Mouse (Mus musculus) midbrain, embryonic 12.5 days (tissue): ENCODE results near the gene Ptpn11. TPM values are rescaled to one million over a fixed set of nuclear protein-coding genes. Genes with fewer than 3 reads are reported as not detected.
"Not testable (repeated sequence)": the region's sequence is repeated elsewhere in the genome, so short reads cannot be mapped to it uniquely, and the experiment has no call there.

Source experiments
- ATAC-seq: fragments of 200-750 bp; cut with Nextera tagmentation; 2 replicates; pipeline ENCODE4 v1.8.0; 2017; ENCODE audit warnings: low read depth, moderate TSS enrichment, moderate library complexity; ENCODE audit not compliant: low FRiP score
- H3K27ac ChIP-seq: fragments of 300-500 bp; sonication (generic); replicated peaks from 2 replicates; pipeline ENCODE4 v1.5.1; 2016; ENCODE audit warnings: mild to moderate bottlenecking
- H3K27me3 ChIP-seq: fragments of 300-500 bp; sonication (generic); 2 replicates; pipeline ENCODE4 v1.6.1; 2016; ENCODE audit warnings: mild to moderate bottlenecking
- H3K36me3 ChIP-seq: fragments of 300-500 bp; sonication (generic); 2 replicates; pipeline ENCODE4 v1.6.1; 2016
- H3K4me1 ChIP-seq: fragments of 300-500 bp; sonication (generic); 2 replicates; pipeline ENCODE4 v1.6.1; 2016
- H3K4me2 ChIP-seq: fragments of 300-500 bp; sonication (generic); replicated peaks from 2 replicates; pipeline ENCODE4 v1.6.1; 2016; ENCODE audit warnings: mild to moderate bottlenecking, moderate library complexity
- H3K4me3 ChIP-seq: fragments of 300-500 bp; sonication (generic); 2 replicates; pipeline ENCODE4 v1.5.1; 2016; ENCODE audit warnings: mild to moderate bottlenecking
- H3K9ac ChIP-seq: fragments of 300-500 bp; sonication (generic); replicated peaks from 2 replicates; pipeline ENCODE4 v1.6.1; 2016; ENCODE audit warnings: mild to moderate bottlenecking, moderate library complexity
- H3K9me3 ChIP-seq: fragments of 300-500 bp; sonication (generic); 2 replicates; pipeline ENCODE4 v1.6.1; 2016; ENCODE audit warnings: mild to moderate bottlenecking
- WGBS: fragments of 180-500 bp; shearing (Covaris S2); methylation state at CpG from one replicate; pipeline ENCODE4 v1.1.7; 2016; 5-methylcytosine and 5-hydroxymethylcytosine counted together
- polyA plus RNA-seq: library from polyadenylated mRNA; unstranded; fragments of >200 nt; fragmentation: Nextera tagmentation; extraction: Ambion mirVana; gene quantifications from 2 replicates; pipeline ENCODE4 v1.2.1, GENCODE M21; 2016

The Ptpn11 gene
- polyA plus RNA-seq, 1 experiment from 2014 or later, result 24.1 TPM

GRCm38 (mm10) chr5:121212108-121212507 lies 20.9 kb upstream of the Ptpn11 start:
- Histone ChIP-seq H3K36me3 (peaks cover 58% of the 10 kb centered on the region), H3K4me1 (0 out of 2 replicates have a peak, but pooled peaks cover 4% of the 10 kb centered on the region), H3K4me2 (no peak overlapping the region), H3K9ac (no peak overlapping the region), H3K4me3 (no peak overlapping the region), H3K9me3 (no peaks in the 10 kb centered on the region), H3K27me3 (no peaks in the 10 kb centered on the region), H3K27ac (no peak overlapping the region)
- ATAC-seq, result no peak
- WGBS, result 93% methylated on average over 6 of the region's 6 CpGs

- Histone ChIP-seq H3K4me1 (peaks cover 18% of the 10 kb centered on the region), H3K9ac (no peak overlapping the region), H3K9me3 (no peaks in the 10 kb centered on the region), H3K36me3 (peaks cover 74% of the 10 kb centered on the region), H3K4me3 (no peak overlapping the region), H3K4me2 (no peak overlapping the region), H3K27me3 (no peaks in the 10 kb centered on the region), H3K27ac (no peak overlapping the region)
- ATAC-seq, result no peak
- 94% methylated on average over 1 of the region's 1 CpGs for WGBS
Measured at GRCm38 (mm10) chr5:121210601-121210924, 19.4 kb upstream of the Ptpn11 start.

GRCm38 (mm10) chr5:121209755-121210600 lies 18.8 kb upstream of the Ptpn11 start:
- Histone ChIP-seq H3K9me3 (no peaks in the 10 kb centered on the region), H3K27ac (no peak overlapping the region), H3K4me2 (no peak overlapping the region), H3K4me3 (no peak overlapping the region), H3K27me3 (no peaks in the 10 kb centered on the region), H3K36me3 (peaks cover 76% of the 10 kb centered on the region), H3K4me1 (peaks cover 22% of the 10 kb centered on the region), H3K9ac (no peak overlapping the region)
- 93% methylated on average over 9 of the region's 9 CpGs for WGBS
- no peak for ATAC-seq

GRCm38 (mm10) chr5:121206984-121207383 lies 15.8 kb upstream of the Ptpn11 start:
- peaks cover 22% of the 10 kb centered on the region for H3K4me1 ChIP-seq
- ATAC-seq, result no peak
- H3K36me3 ChIP-seq, result peaks cover 65% of the 10 kb centered on the region
- H3K4me3 ChIP-seq, result no peak overlapping the region
- H3K27me3 ChIP-seq, result no peaks in the 10 kb centered on the region
- 91% methylated on average over 3 of the region's 3 CpGs for WGBS
- no peaks in the 10 kb centered on the region for H3K9me3 ChIP-seq
- H3K9ac ChIP-seq, result 0 out of 2 replicates have a peak overlapping the region, but pooled peaks have one; percentile 34
- no peak overlapping the region for H3K4me2 ChIP-seq
- no peak overlapping the region for H3K27ac ChIP-seq

- peaks cover 22% of the 10 kb centered on the region for H3K4me1 ChIP-seq
- no peak for ATAC-seq
- no peak overlapping the region for H3K27ac ChIP-seq
- peak overlapping the region; percentile 70; the same call in 1 of the 2 replicates for H3K4me2 ChIP-seq
- WGBS, result 84% methylated on average over 9 of the region's 9 CpGs
- peak overlapping the region; percentile 34; the same call in 1 of the 2 replicates for H3K9ac ChIP-seq
- H3K4me3 ChIP-seq, result peak overlapping the region; percentile 68; the same call in 1 of the 2 replicates
- H3K36me3 ChIP-seq, result peaks cover 61% of the 10 kb centered on the region
- H3K27me3 ChIP-seq, result no peaks in the 10 kb centered on the region
- no peaks in the 10 kb centered on the region for H3K9me3 ChIP-seq
Measured at GRCm38 (mm10) chr5:121206540-121206939, 15.3 kb upstream of the Ptpn11 start.

- peak overlapping the region; percentile 34 for H3K9ac ChIP-seq
- 85% methylated on average over 9 of the region's 10 CpGs for WGBS
- H3K4me3 ChIP-seq, result peak overlapping the region; percentile 68
- not testable (repeated sequence) for H3K27ac ChIP-seq, H3K27me3 ChIP-seq, ATAC-seq, H3K9me3 ChIP-seq
- H3K36me3 ChIP-seq, result peaks cover 52% of the 10 kb centered on the region
- peaks cover 22% of the 10 kb centered on the region for H3K4me1 ChIP-seq
- H3K4me2 ChIP-seq, result peak overlapping the region; percentile 70
Measured at GRCm38 (mm10) chr5:121205537-121206130, 14.4 kb upstream of the Ptpn11 start.

GRCm38 (mm10) chr5:121204132-121205089 lies 13.2 kb upstream of the Ptpn11 start, which contains the start of gene Rpl6:
TSS of gene Rpl6 (plus strand) at chr5:121204481.
- H3K9ac ChIP-seq, result peak within 1 kb of the TSS; percentile 87
- H3K4me1 ChIP-seq, result peaks cover 22% of the 10 kb centered on the region
- H3K36me3 ChIP-seq, result peaks cover 40% of the 10 kb centered on the region
- no peaks in the 10 kb centered on the region for H3K27me3 ChIP-seq
- WGBS, result 1% methylated on average over 52 of the region's 52 CpGs
- ATAC-seq, result peak; percentile 92
- H3K4me3 ChIP-seq, result peak within 1 kb of the TSS; percentile 68
- no peaks in the 10 kb centered on the region for H3K9me3 ChIP-seq
- H3K4me2 ChIP-seq, result peak within 1 kb of the TSS; percentile 70
- H3K27ac ChIP-seq, result peak within 1 kb of the TSS; percentile 85

GRCm38 (mm10) chr5:121202467-121202866 lies 11.3 kb upstream of the Ptpn11 start:
- Histone ChIP-seq H3K27me3 (0 out of 2 replicates have a peak, but pooled peaks cover 2% of the 10 kb centered on the region), H3K4me3 (no peak overlapping the region), H3K27ac (no peak overlapping the region), H3K9ac (no peak overlapping the region), H3K9me3 (no peaks in the 10 kb centered on the region), H3K4me2 (no peak overlapping the region), H3K4me1 (peaks cover 18% of the 10 kb centered on the region), H3K36me3 (peaks cover 21% of the 10 kb centered on the region)
- 86% methylated on average over 1 of the region's 1 CpGs for WGBS
- ATAC-seq, result no peak

GRCm38 (mm10) chr5:121201739-121202138 lies 10.5 kb upstream of the Ptpn11 start:
- no peak overlapping the region for H3K9ac ChIP-seq
- no peak for ATAC-seq
- WGBS, result 63% methylated on average over 3 of the region's 3 CpGs

GRCm38 (mm10) chr5:121198376-121198775 lies 7.2 kb upstream of the Ptpn11 start:
- Histone ChIP-seq H3K27ac (no peak overlapping the region), H3K9ac (no peak overlapping the region), H3K4me3 (no peak overlapping the region), H3K4me1 (no peaks in the 10 kb centered on the region), H3K9me3 (no peaks in the 10 kb centered on the region), H3K4me2 (no peak overlapping the region), H3K27me3 (0 out of 2 replicates have a peak, but pooled peaks cover 5% of the 10 kb centered on the region), H3K36me3 (no peaks in the 10 kb centered on the region)
- ATAC-seq, result no peak
- WGBS, result 85% methylated on average over 5 of the region's 5 CpGs

More at GRCm38 (mm10) chr5:121201739-121202138, 10.5 kb upstream of the Ptpn11 start:
- 0 out of 2 replicates have a peak, but pooled peaks cover 2% of the 10 kb centered on the region for H3K27me3 ChIP-seq
- no peak overlapping the region for H3K4me3 ChIP-seq
- no peak overlapping the region for H3K27ac ChIP-seq
- no peaks in the 10 kb centered on the region for H3K9me3 ChIP-seq
- H3K4me1 ChIP-seq, result peaks cover 15% of the 10 kb centered on the region
- H3K4me2 ChIP-seq, result no peak overlapping the region
- H3K36me3 ChIP-seq, result peaks cover 14% of the 10 kb centered on the region

- 0 out of 2 replicates have a peak, but pooled peaks cover 5% of the 10 kb centered on the region for H3K27me3 ChIP-seq
- no peaks in the 10 kb centered on the region for H3K4me1 ChIP-seq
- H3K27ac ChIP-seq, result no peak overlapping the region
- H3K4me2 ChIP-seq, result no peak overlapping the region
- H3K4me3 ChIP-seq, result no peak overlapping the region
- ATAC-seq, result no peak
- H3K9ac ChIP-seq, result no peak overlapping the region
- H3K36me3 ChIP-seq, result no peaks in the 10 kb centered on the region
- no peaks in the 10 kb centered on the region for H3K9me3 ChIP-seq
- WGBS, result 95% methylated on average over 2 of the region's 2 CpGs
Measured at GRCm38 (mm10) chr5:121197337-121197736, 6.1 kb upstream of the Ptpn11 start.
